Mouse (Mus musculus): ENCODE data around the gene Iqschfp. TPM values are rescaled to one million over a fixed set of nuclear protein-coding genes. Genes with fewer than 3 reads are reported as not detected.

Iqschfp gene
- polyA plus RNA-seq (2012; rRNA removed) = not detected in 2 replicates

- DNase-seq (ENCODE audit: low read depth) = no peak
Observed at GRCm38 (mm10) chr3:67892026-67892705, at the start of gene Iqschfp, which contains the start of gene Iqcj. TSS of gene Iqschfp (plus strand) at chr3:67892232. TSS of gene Iqcj (plus strand) at chr3:67892220.

GRCm38 (mm10) chr3:67852397-67852796, 39.6 kb upstream of the Iqschfp start:
- no peak for DNase-seq (ENCODE audit: low read depth)

GRCm38 (mm10) chr3:67861524-67861923, 30.5 kb upstream of the Iqschfp start:
- DNase-seq (ENCODE audit: low read depth) = no peak

GRCm38 (mm10) chr3:67867420-67868065, 24.5 kb upstream of the Iqschfp start:
- no peak for DNase-seq (ENCODE audit: low read depth)

- peak; percentile 60 for DNase-seq (ENCODE audit: low read depth)
Observed at GRCm38 (mm10) chr3:67869424-67869823, 22.6 kb upstream of the Iqschfp start.

GRCm38 (mm10) chr3:67877253-67877652, 14.8 kb upstream of the Iqschfp start:
- no peak for DNase-seq (ENCODE audit: low read depth)

GRCm38 (mm10) chr3:67884335-67884734, 7.7 kb upstream of the Iqschfp start:
- no peak for DNase-seq (ENCODE audit: low read depth)

GRCm38 (mm10) chr3:67886176-67886575, 5.9 kb upstream of the Iqschfp start:
- no peak for DNase-seq (ENCODE audit: low read depth)

- no peak for DNase-seq (ENCODE audit: low read depth)
Observed at GRCm38 (mm10) chr3:67887251-67887650, 4.8 kb upstream of the Iqschfp start.

- no peak for DNase-seq (ENCODE audit: low read depth)
Observed at GRCm38 (mm10) chr3:67892768-67893167, 736 bp downstream of the Iqschfp start.

- DNase-seq (ENCODE audit: low read depth) = no peak
Observed at GRCm38 (mm10) chr3:67902517-67902916, 10.5 kb downstream of the Iqschfp start.

- no peak for DNase-seq (ENCODE audit: low read depth)
Observed at GRCm38 (mm10) chr3:67908586-67908985, 16.6 kb downstream of the Iqschfp start.

GRCm38 (mm10) chr3:67918098-67918497, 26.1 kb downstream of the Iqschfp start:
- no peak for DNase-seq (ENCODE audit: low read depth)

GRCm38 (mm10) chr3:67918634-67919259, 26.7 kb downstream of the Iqschfp start:
- no peak for DNase-seq (ENCODE audit: low read depth)

GRCm38 (mm10) chr3:67923095-67923494, 31.1 kb downstream of the Iqschfp start:
- DNase-seq (ENCODE audit: low read depth) = no peak

- no peak for DNase-seq (ENCODE audit: low read depth)
Observed at GRCm38 (mm10) chr3:67925453-67925852, 33.4 kb downstream of the Iqschfp start.

GRCm38 (mm10) chr3:67930424-67931133, 38.5 kb downstream of the Iqschfp start:
- DNase-seq (ENCODE audit: low read depth) = no peak

- no peak for DNase-seq (ENCODE audit: low read depth)
Observed at GRCm38 (mm10) chr3:67931181-67931580, 39.1 kb downstream of the Iqschfp start.

- no peak for DNase-seq (ENCODE audit: low read depth)
Observed at GRCm38 (mm10) chr3:67931914-67932313, 39.9 kb downstream of the Iqschfp start.

GRCm38 (mm10) chr3:67935829-67936228, 43.8 kb downstream of the Iqschfp start:
- DNase-seq (ENCODE audit: low read depth) = no peak

GRCm38 (mm10) chr3:67947000-67947399, 55.0 kb downstream of the Iqschfp start:
- DNase-seq (ENCODE audit: low read depth) = no peak

- peak; percentile 4 for DNase-seq (ENCODE audit: low read depth)
Observed at GRCm38 (mm10) chr3:67952517-67952940, 60.5 kb downstream of the Iqschfp start.

Data from gonadal fat pad, adult 2 months (tissue).